Mouse (Mus musculus): Measurements from ENCODE around the gene Chtf18. TPM values are rescaled to one million over a fixed set of nuclear protein-coding genes. Genes with fewer than 3 reads are reported as not detected.

The Chtf18 gene
- polyA plus RNA-seq, 1 experiment from 2014 or later, result 37.6 TPM

- Histone ChIP-seq H3K9ac (no peak overlapping the region), H3K36me3 (no peaks in the 10 kb centered on the region), H3K27me3 (replicated peaks) (peaks cover 6% of the 10 kb centered on the region; the same call in 1 of the 2 replicates), H3K9me3 (replicated peaks) (no peaks in the 10 kb centered on the region), H3K27ac (no peak overlapping the region), H3K4me2 (no peak overlapping the region), H3K4me3 (no peak overlapping the region), H3K4me1 (no peaks in the 10 kb centered on the region)
- 52% methylated on average over 9 of the region's 9 CpGs for WGBS (ENCODE audit: insufficient replicate concordance)
- ATAC-seq, result no peak
Measured at GRCm38 (mm10) chr17:25700863-25701496, 26.2 kb downstream of the Chtf18 start.

- Histone ChIP-seq H3K36me3 (no peaks in the 10 kb centered on the region), H3K27ac (no peak overlapping the region), H3K4me3 (no peak overlapping the region), H3K4me2 (no peak overlapping the region), H3K9ac (no peak overlapping the region), H3K9me3 (replicated peaks) (no peaks in the 10 kb centered on the region), H3K27me3 (replicated peaks) (peaks cover 6% of the 10 kb centered on the region; the same call in 1 of the 2 replicates), H3K4me1 (no peaks in the 10 kb centered on the region)
- ATAC-seq, result no peak
- WGBS (ENCODE audit: insufficient replicate concordance), result 18% methylated on average over 7 of the region's 7 CpGs
Measured at GRCm38 (mm10) chr17:25698446-25698845, 28.8 kb downstream of the Chtf18 start.

DNA sequence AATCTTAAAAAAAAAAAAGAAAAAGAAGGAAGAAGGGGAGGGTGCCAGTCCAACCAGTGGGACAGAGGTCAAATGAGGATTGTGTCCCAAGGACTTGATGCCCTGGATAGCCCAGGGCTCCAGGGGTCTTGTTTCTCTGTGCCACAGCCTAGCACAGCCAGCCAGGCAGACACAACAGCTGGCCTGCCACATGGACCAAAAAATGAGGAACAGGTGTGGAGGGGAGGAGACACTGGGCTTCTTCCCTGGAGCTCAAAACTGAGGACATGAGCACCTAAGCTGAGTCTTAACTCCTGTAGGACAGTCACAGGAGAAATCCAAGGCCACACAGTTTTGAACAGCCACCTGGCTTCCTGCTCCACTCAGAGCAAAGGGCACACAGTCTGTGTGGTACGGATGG is 31.0 kb downstream of the Chtf18 start:
- H3K9me3 ChIP-seq (replicated peaks), result no peaks in the 10 kb centered on the region
- H3K4me1 ChIP-seq, result no peaks in the 10 kb centered on the region
- H3K4me3 ChIP-seq, result no peak overlapping the region
- no peaks in the 10 kb centered on the region for H3K36me3 ChIP-seq
- H3K4me2 ChIP-seq, result no peak overlapping the region
- 25% methylated on average over 1 of the region's 1 CpGs for WGBS (ENCODE audit: insufficient replicate concordance)
- no peak overlapping the region for H3K9ac ChIP-seq
- no peak overlapping the region for H3K27ac ChIP-seq
- 0 out of 2 replicates have a peak, but pooled peaks cover 6% of the 10 kb centered on the region for H3K27me3 ChIP-seq (replicated peaks)
- no peak; the same call in 1 of the 2 replicates for ATAC-seq

DNA sequence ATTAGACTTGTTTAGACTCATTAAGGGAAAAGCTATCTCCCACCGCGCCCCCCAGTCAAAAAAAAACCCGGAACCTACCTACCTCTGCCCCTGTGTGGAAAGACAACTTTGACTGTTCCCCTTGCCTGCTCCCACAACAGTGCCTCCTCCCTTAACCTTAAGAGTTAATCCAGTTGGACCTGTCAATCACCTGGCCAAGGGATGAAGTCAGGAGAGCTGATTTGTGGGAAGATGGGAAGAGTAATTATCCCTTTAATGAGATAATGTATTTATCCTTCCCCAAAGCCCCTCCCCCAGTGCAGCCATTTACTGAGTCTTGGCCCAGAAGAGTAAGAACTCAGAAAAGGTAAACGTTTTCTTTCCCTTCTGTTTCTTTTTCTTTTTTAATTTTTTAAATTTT is 38.3 kb downstream of the Chtf18 start:
- H3K27me3 ChIP-seq (replicated peaks), result peaks cover 46% of the 10 kb centered on the region
- H3K4me1 ChIP-seq, result no peaks in the 10 kb centered on the region
- no peak overlapping the region for H3K9ac ChIP-seq
- no peak overlapping the region for H3K27ac ChIP-seq
- no peak for ATAC-seq
- WGBS (ENCODE audit: insufficient replicate concordance), result 62% methylated on average over 4 of the region's 4 CpGs
- H3K4me2 ChIP-seq, result no peak overlapping the region
- no peak overlapping the region for H3K4me3 ChIP-seq
- no peaks in the 10 kb centered on the region for H3K9me3 ChIP-seq (replicated peaks)
- no peaks in the 10 kb centered on the region for H3K36me3 ChIP-seq

GRCm38 (mm10) chr17:25686323-25686722 is 40.9 kb downstream of the Chtf18 start:
- WGBS (ENCODE audit: insufficient replicate concordance), result 32% methylated on average over 7 of the region's 7 CpGs
- H3K4me3 ChIP-seq, result no peak overlapping the region
- no peaks in the 10 kb centered on the region for H3K9me3 ChIP-seq (replicated peaks)
- no peak overlapping the region for H3K27ac ChIP-seq
- H3K27me3 ChIP-seq (replicated peaks), result peaks cover 50% of the 10 kb centered on the region
- H3K4me2 ChIP-seq, result no peak overlapping the region
- no peak overlapping the region for H3K9ac ChIP-seq
- H3K4me1 ChIP-seq, result no peaks in the 10 kb centered on the region
- ATAC-seq, result no peak
- H3K36me3 ChIP-seq, result no peaks in the 10 kb centered on the region

DNA sequence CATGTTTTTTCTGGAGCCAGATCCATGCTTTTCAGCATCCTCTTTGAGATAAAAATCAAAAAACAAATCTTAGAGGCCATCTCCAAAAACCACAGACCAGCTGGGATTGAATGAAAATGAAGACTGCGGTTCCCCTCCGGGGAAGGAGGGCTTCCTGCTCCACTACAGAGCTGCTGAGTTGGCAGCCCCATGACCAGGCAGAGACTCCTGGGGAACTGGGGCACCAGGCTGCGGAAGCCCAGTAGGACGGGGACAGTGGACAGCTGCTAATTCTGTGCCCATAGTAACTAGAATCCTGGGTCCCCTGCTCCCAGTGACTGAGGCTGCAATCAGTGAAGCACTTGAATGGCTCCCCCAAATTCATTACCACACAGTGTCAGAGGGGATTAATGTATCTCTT is 45.6 kb downstream of the Chtf18 start:
- H3K36me3 ChIP-seq, result no peaks in the 10 kb centered on the region
- H3K9ac ChIP-seq, result no peak overlapping the region
- WGBS (ENCODE audit: insufficient replicate concordance), result 55% methylated on average over 4 of the region's 4 CpGs
- H3K9me3 ChIP-seq (replicated peaks), result no peaks in the 10 kb centered on the region
- peaks cover 40% of the 10 kb centered on the region for H3K27me3 ChIP-seq (replicated peaks)
- no peak for ATAC-seq
- H3K4me2 ChIP-seq, result no peak overlapping the region
- no peak overlapping the region for H3K4me3 ChIP-seq
- H3K27ac ChIP-seq, result no peak overlapping the region
- H3K4me1 ChIP-seq, result no peaks in the 10 kb centered on the region

GRCm38 (mm10) chr17:25679818-25680217 is 47.4 kb downstream of the Chtf18 start:
- no peak for ATAC-seq
- Histone ChIP-seq H3K9me3 (replicated peaks) (no peaks in the 10 kb centered on the region), H3K36me3 (no peaks in the 10 kb centered on the region), H3K27me3 (replicated peaks) (peaks cover 23% of the 10 kb centered on the region), H3K4me2 (no peak overlapping the region), H3K27ac (no peak overlapping the region), H3K9ac (no peak overlapping the region), H3K4me1 (no peaks in the 10 kb centered on the region), H3K4me3 (no peak overlapping the region)
- WGBS (ENCODE audit: insufficient replicate concordance), result 22% methylated on average over 5 of the region's 5 CpGs

DNA sequence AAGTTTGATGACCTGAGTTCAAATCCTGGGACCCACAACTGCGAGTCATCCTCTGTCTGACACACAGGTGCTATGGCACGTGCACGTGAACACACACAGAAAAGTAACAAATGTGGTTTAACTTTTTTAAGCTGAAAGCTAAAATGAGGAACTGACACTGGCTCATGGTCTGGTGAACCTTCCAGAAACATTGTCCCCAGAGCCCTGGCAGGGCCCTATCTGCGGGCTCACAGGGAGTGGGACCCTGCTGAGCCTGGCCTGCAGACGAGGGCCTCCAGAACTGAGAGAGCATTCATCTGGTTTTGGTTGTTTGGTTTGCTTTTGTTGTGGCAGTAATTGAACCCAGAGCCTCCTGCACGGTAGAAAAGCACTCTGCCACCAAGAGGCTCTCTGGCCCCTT is 49.2 kb downstream of the Chtf18 start:
- Histone ChIP-seq H3K4me1 (no peaks in the 10 kb centered on the region), H3K27me3 (replicated peaks) (peaks cover 13% of the 10 kb centered on the region), H3K36me3 (no peaks in the 10 kb centered on the region), H3K9me3 (replicated peaks) (no peaks in the 10 kb centered on the region), H3K4me2 (no peak overlapping the region), H3K27ac (no peak overlapping the region), H3K4me3 (no peak overlapping the region), H3K9ac (no peak overlapping the region)
- WGBS (ENCODE audit: insufficient replicate concordance), result 47% methylated on average over 6 of the region's 6 CpGs
- no peak for ATAC-seq

DNA sequence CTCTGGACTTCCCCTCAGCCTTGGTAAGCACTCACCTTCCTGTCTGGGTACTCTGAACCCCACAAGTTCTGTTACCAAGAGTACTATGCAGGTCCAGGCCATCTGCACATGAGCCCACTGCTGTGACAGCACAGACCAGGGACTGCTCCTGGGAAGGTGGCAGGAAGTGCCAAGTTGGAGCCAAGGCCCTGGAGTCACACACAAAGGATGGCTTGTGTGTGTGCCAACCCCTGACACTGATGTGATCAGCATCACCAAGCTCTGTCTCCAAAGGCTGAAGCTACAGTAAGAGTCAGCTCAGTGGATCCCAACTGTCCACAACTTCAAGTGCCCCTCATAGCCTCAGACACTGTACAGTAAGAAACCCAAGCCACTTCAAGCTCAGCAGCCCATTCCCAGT is 54.2 kb downstream of the Chtf18 start:
- H3K9me3 ChIP-seq (replicated peaks), result no peaks in the 10 kb centered on the region
- H3K27ac ChIP-seq, result no peak overlapping the region
- no peaks in the 10 kb centered on the region for H3K36me3 ChIP-seq
- no peak overlapping the region for H3K4me2 ChIP-seq
- no peak overlapping the region for H3K4me3 ChIP-seq
- no peak overlapping the region for H3K9ac ChIP-seq
- H3K4me1 ChIP-seq, result no peaks in the 10 kb centered on the region
- ATAC-seq, result no peak
- H3K27me3 ChIP-seq (replicated peaks), result no peaks in the 10 kb centered on the region

Small RNA genes within 50 kb of the gene (microRNA-seq; reads per million reads assigned to microRNA genes)
- gene Gm25083, result not detected

Other genes with a start within 250 kb of the Chtf18 start
- 0.10 TPM in 1 of 2 replicates, not detected in the other for gene Sstr5, start 230.1 kb downstream of the Chtf18 start, polyA plus RNA-seq (2016; fragmentation: Nextera tagmentation; extraction: Ambion mirVana)
- 0.52 and 0.65 TPM in 2 replicates for gene Sox8, start 156.7 kb downstream of the Chtf18 start, polyA plus RNA-seq (2016; fragmentation: Nextera tagmentation; extraction: Ambion mirVana)
- gene Lmf1, start 148.3 kb downstream of the Chtf18 start, polyA plus RNA-seq (2016; fragmentation: Nextera tagmentation; extraction: Ambion mirVana), result 14.4 and 15.0 TPM in 2 replicates
- 1.2 and 1.4 TPM in 2 replicates for gene Gng13, start 10.2 kb downstream of the Chtf18 start, polyA plus RNA-seq (2016; fragmentation: Nextera tagmentation; extraction: Ambion mirVana)
- 8.8 and 10.3 TPM in 2 replicates for gene Rpusd1, start 251 bp upstream of the Chtf18 start, polyA plus RNA-seq (2016; fragmentation: Nextera tagmentation; extraction: Ambion mirVana)
- gene Mslnl, start 8.6 kb upstream of the Chtf18 start, polyA plus RNA-seq (2016; fragmentation: Nextera tagmentation; extraction: Ambion mirVana), result not detected in 2 replicates
- 0.26 and 0.30 TPM in 2 replicates for gene Msln, start 27.0 kb upstream of the Chtf18 start, polyA plus RNA-seq (2016; fragmentation: Nextera tagmentation; extraction: Ambion mirVana)
- 18.9 and 19.3 TPM in 2 replicates for gene Narfl, start 46.4 kb upstream of the Chtf18 start, polyA plus RNA-seq (2016; fragmentation: Nextera tagmentation; extraction: Ambion mirVana)
- gene Haghl, start 58.3 kb upstream of the Chtf18 start, polyA plus RNA-seq (2016; fragmentation: Nextera tagmentation; extraction: Ambion mirVana), result 11.4 and 11.9 TPM in 2 replicates
- 0.17 TPM in 1 of 2 replicates, not detected in the other for gene Ccdc78, start 59.2 kb upstream of the Chtf18 start, polyA plus RNA-seq (2016; fragmentation: Nextera tagmentation; extraction: Ambion mirVana)
- gene Fam173a, start 65.5 kb upstream of the Chtf18 start, polyA plus RNA-seq (2016; fragmentation: Nextera tagmentation; extraction: Ambion mirVana), result 59.8 and 68.1 TPM in 2 replicates
- gene AC134908.4, start 68.2 kb upstream of the Chtf18 start, polyA plus RNA-seq (2016; fragmentation: Nextera tagmentation; extraction: Ambion mirVana), result not detected in 2 replicates
- 29.1 and 31.7 TPM in 2 replicates for gene Metrn, start 69.7 kb upstream of the Chtf18 start, polyA plus RNA-seq (2016; fragmentation: Nextera tagmentation; extraction: Ambion mirVana)
- gene Fbxl16, start 81.7 kb upstream of the Chtf18 start, polyA plus RNA-seq (2016; fragmentation: Nextera tagmentation; extraction: Ambion mirVana), result 0.18 and 0.33 TPM in 2 replicates
- 17.7 and 18.7 TPM in 2 replicates for gene Wdr24, start 96.2 kb upstream of the Chtf18 start, polyA plus RNA-seq (2016; fragmentation: Nextera tagmentation; extraction: Ambion mirVana)
- gene Jmjd8, start 101.4 kb upstream of the Chtf18 start, polyA plus RNA-seq (2016; fragmentation: Nextera tagmentation; extraction: Ambion mirVana), result 26.6 and 26.8 TPM in 2 replicates
- gene Stub1, start 106.0 kb upstream of the Chtf18 start, polyA plus RNA-seq (2016; fragmentation: Nextera tagmentation; extraction: Ambion mirVana), result 150 and 156 TPM in 2 replicates
- 0.80 and 0.89 TPM in 2 replicates for gene Rhbdl1, start 109.9 kb upstream of the Chtf18 start, polyA plus RNA-seq (2016; fragmentation: Nextera tagmentation; extraction: Ambion mirVana)
- 0.43 and 0.64 TPM in 2 replicates for gene Gm20683, start 114.3 kb upstream of the Chtf18 start, polyA plus RNA-seq (2016; fragmentation: Nextera tagmentation; extraction: Ambion mirVana)
- 15.8 and 17.4 TPM in 2 replicates for gene Rhot2, start 117.4 kb upstream of the Chtf18 start, polyA plus RNA-seq (2016; fragmentation: Nextera tagmentation; extraction: Ambion mirVana)
- 19.5 and 19.6 TPM in 2 replicates for gene Wdr90, start 134.1 kb upstream of the Chtf18 start, polyA plus RNA-seq (2016; fragmentation: Nextera tagmentation; extraction: Ambion mirVana)
- gene Mcrip2, start 141.3 kb upstream of the Chtf18 start, polyA plus RNA-seq (2016; fragmentation: Nextera tagmentation; extraction: Ambion mirVana), result 68.0 and 70.3 TPM in 2 replicates
- 52.3 and 53.5 TPM in 2 replicates for gene Mettl26, start 147.7 kb upstream of the Chtf18 start, polyA plus RNA-seq (2016; fragmentation: Nextera tagmentation; extraction: Ambion mirVana)
- 0.83 and 0.91 TPM in 2 replicates for gene Wfikkn1, start 153.4 kb upstream of the Chtf18 start, polyA plus RNA-seq (2016; fragmentation: Nextera tagmentation; extraction: Ambion mirVana)
- 9.9 and 11.8 TPM in 2 replicates for gene Rab40c, start 192.3 kb upstream of the Chtf18 start, polyA plus RNA-seq (2016; fragmentation: Nextera tagmentation; extraction: Ambion mirVana)
- 161 and 171 TPM in 2 replicates for gene Pigq, start 217.5 kb upstream of the Chtf18 start, polyA plus RNA-seq (2016; fragmentation: Nextera tagmentation; extraction: Ambion mirVana)
- 5.0 and 7.3 TPM in 2 replicates for gene Nhlrc4, start 217.5 kb upstream of the Chtf18 start, polyA plus RNA-seq (2016; fragmentation: Nextera tagmentation; extraction: Ambion mirVana)
- 0.36 and 0.49 TPM in 2 replicates for gene A930017K11Rik, start 225.1 kb upstream of the Chtf18 start, polyA plus RNA-seq (2016; fragmentation: Nextera tagmentation; extraction: Ambion mirVana)